Mouse (Mus musculus): ENCODE measurements at regions not wholly inside any gene's neighbourhood (a gene's known extent, or its start where the extent isn't known, plus 50 kb on each side); places are given as distances from the start of the nearest gene placed in this dataset.

DNA sequence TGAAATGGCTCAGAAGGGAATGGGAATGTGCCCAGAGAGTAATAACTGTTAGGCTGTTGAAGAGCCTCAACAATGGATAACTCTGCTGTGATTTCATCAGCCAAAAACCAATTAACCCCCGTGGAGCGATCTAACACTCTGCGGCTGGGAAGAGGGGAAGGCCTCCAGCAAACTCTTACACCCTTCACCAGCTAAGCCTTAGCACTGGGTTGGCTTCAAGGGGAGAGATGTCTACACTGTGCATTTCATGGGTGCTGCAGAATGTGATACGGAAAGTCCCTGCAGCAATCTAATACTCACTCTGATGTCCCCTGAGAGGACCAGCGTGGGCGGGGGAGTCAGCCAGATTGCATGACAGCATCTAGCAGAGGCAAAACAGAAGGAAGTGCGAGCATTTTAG is 460.2 kb downstream of the Fut8 start:
- DNase-seq (ENCODE audit: low spot score) (peak; percentile 42), ATAC-seq (ENCODE audit: low FRiP score) (no peak)
- Histone ChIP-seq H3K4me3 (ENCODE audit: low read depth, low read length) (no peak overlapping the region), H3K9me3 (ENCODE audit: low read length) (no peaks in the 10 kb centered on the region), H3K4me2 (ENCODE audit: low read depth, low read length, poor library complexity, severe bottlenecking) (no peak overlapping the region), H3K9ac (replicated peaks; ENCODE audit: low read length, poor library complexity, severe bottlenecking) (no peak overlapping the region), H3K36me3 (ENCODE audit: insufficient read depth, low read length) (no peaks in the 10 kb centered on the region), H3K4me1 (ENCODE audit: insufficient read depth, low read length) (no peaks in the 10 kb centered on the region), H3K27me3 (ENCODE audit: insufficient read depth, low read length) (no peaks in the 10 kb centered on the region), H3K27ac (ENCODE audit: low read depth, low read length) (no peak overlapping the region)
- WGBS: 66% methylated on average over 7 of the region's 7 CpGs
- TF ChIP-seq CTCF (IDR thresholded peaks at IDR 0.05): no peak

GRCm38 (mm10) chr12:77699896-77700605 is 462.1 kb downstream of the Fut8 start:
- DNase-seq (ENCODE audit: low spot score) (peak; percentile 29), ATAC-seq (ENCODE audit: low FRiP score) (no peak)
- TF ChIP-seq CTCF (IDR thresholded peaks at IDR 0.05): no peak

GRCm38 (mm10) chr12:77715506-77715905 is 477.6 kb downstream of the Fut8 start:
- Histone ChIP-seq H3K9me3 (ENCODE audit: low read length) (no peaks in the 10 kb centered on the region), H3K4me3 (ENCODE audit: low read depth, low read length) (no peak overlapping the region), H3K27ac (ENCODE audit: low read depth, low read length) (no peak overlapping the region), H3K4me2 (ENCODE audit: low read depth, low read length, poor library complexity, severe bottlenecking) (no peak overlapping the region), H3K9ac (replicated peaks; ENCODE audit: low read length, poor library complexity, severe bottlenecking) (no peak overlapping the region), H3K4me1 (ENCODE audit: insufficient read depth, low read length) (no peaks in the 10 kb centered on the region), H3K27me3 (ENCODE audit: insufficient read depth, low read length) (no peaks in the 10 kb centered on the region), H3K36me3 (ENCODE audit: insufficient read depth, low read length) (no peaks in the 10 kb centered on the region)
- 73% methylated on average over 7 of the region's 7 CpGs for WGBS
- no peak for ATAC-seq (ENCODE audit: low FRiP score)
- TF ChIP-seq CTCF (IDR thresholded peaks at IDR 0.05): no peak
- no peak for DNase-seq (ENCODE audit: low spot score)

More at GRCm38 (mm10) chr12:77699896-77700605, 462.1 kb downstream of the Fut8 start:
- Histone ChIP-seq H3K4me2 (ENCODE audit: low read depth, low read length, poor library complexity, severe bottlenecking) (no peak overlapping the region), H3K27me3 (ENCODE audit: insufficient read depth, low read length) (no peaks in the 10 kb centered on the region), H3K9ac (replicated peaks; ENCODE audit: low read length, poor library complexity, severe bottlenecking) (no peak overlapping the region), H3K27ac (ENCODE audit: low read depth, low read length) (no peak overlapping the region), H3K9me3 (ENCODE audit: low read length) (no peaks in the 10 kb centered on the region), H3K4me3 (ENCODE audit: low read depth, low read length) (no peak overlapping the region), H3K36me3 (ENCODE audit: insufficient read depth, low read length) (no peaks in the 10 kb centered on the region), H3K4me1 (ENCODE audit: insufficient read depth, low read length) (no peaks in the 10 kb centered on the region)
- WGBS: 16% methylated on average over 2 of the region's 2 CpGs

GRCm38 (mm10) chr12:77715979-77716378 is 478.1 kb downstream of the Fut8 start:
- ATAC-seq (ENCODE audit: low FRiP score): 0 out of 2 replicates have a peak, but pooled peaks have one; percentile 20
- 11% methylated on average over 2 of the region's 2 CpGs for WGBS
- Histone ChIP-seq H3K4me1 (ENCODE audit: insufficient read depth, low read length) (no peaks in the 10 kb centered on the region), H3K27ac (ENCODE audit: low read depth, low read length) (no peak overlapping the region), H3K27me3 (ENCODE audit: insufficient read depth, low read length) (no peaks in the 10 kb centered on the region), H3K4me2 (ENCODE audit: low read depth, low read length, poor library complexity, severe bottlenecking) (no peak overlapping the region), H3K36me3 (ENCODE audit: insufficient read depth, low read length) (no peaks in the 10 kb centered on the region), H3K4me3 (ENCODE audit: low read depth, low read length) (no peak overlapping the region), H3K9me3 (ENCODE audit: low read length) (no peaks in the 10 kb centered on the region), H3K9ac (replicated peaks; ENCODE audit: low read length, poor library complexity, severe bottlenecking) (no peak overlapping the region)
- DNase-seq (ENCODE audit: low spot score): peak; percentile 55
- no peak for TF ChIP-seq CTCF (IDR thresholded peaks at IDR 0.05)

DNA sequence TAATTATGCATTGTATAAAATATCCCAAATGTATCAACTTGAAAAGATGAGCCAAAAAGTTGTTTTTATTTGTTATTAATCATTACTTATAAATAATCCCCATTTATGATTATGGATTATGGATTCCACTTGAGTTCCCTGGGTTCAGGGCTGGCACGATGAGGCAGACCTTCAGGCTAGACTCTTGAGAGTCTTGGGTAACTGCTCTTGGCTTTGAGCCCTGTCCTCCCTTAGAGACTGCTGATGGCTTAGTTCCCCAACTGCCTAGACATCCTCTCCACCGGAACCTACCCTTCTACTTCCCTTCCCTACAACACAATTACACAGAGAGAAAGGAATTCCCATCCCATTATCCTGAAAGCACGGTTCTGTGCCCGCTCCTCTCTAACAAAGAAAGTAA is 466.3 kb upstream of the Gm6657 start:
- DNase-seq (ENCODE audit: low spot score) (peak; percentile 15), ATAC-seq (ENCODE audit: low FRiP score) (no peak)
- TF ChIP-seq CTCF (IDR thresholded peaks at IDR 0.05): no peak
- Histone ChIP-seq H3K36me3 (ENCODE audit: insufficient read depth, low read length) (no peaks in the 10 kb centered on the region), H3K4me1 (ENCODE audit: insufficient read depth, low read length) (no peaks in the 10 kb centered on the region), H3K9me3 (ENCODE audit: low read length) (no peaks in the 10 kb centered on the region), H3K4me3 (ENCODE audit: low read depth, low read length) (no peak overlapping the region), H3K27me3 (ENCODE audit: insufficient read depth, low read length) (no peaks in the 10 kb centered on the region), H3K9ac (replicated peaks; ENCODE audit: low read length, poor library complexity, severe bottlenecking) (no peak overlapping the region), H3K4me2 (ENCODE audit: low read depth, low read length, poor library complexity, severe bottlenecking) (no peak overlapping the region), H3K27ac (ENCODE audit: low read depth, low read length) (no peak overlapping the region)
- 32% methylated on average over 4 of the region's 4 CpGs for WGBS

GRCm38 (mm10) chr12:77739047-77739760 is 454.8 kb upstream of the Gm6657 start:
- Histone ChIP-seq H3K4me3 (ENCODE audit: low read depth, low read length) (no peak overlapping the region), H3K27me3 (ENCODE audit: insufficient read depth, low read length) (no peaks in the 10 kb centered on the region), H3K4me2 (ENCODE audit: low read depth, low read length, poor library complexity, severe bottlenecking) (no peak overlapping the region), H3K36me3 (ENCODE audit: insufficient read depth, low read length) (no peaks in the 10 kb centered on the region), H3K9ac (replicated peaks; ENCODE audit: low read length, poor library complexity, severe bottlenecking) (no peak overlapping the region), H3K27ac (ENCODE audit: low read depth, low read length) (no peak overlapping the region), H3K9me3 (ENCODE audit: low read length) (no peaks in the 10 kb centered on the region), H3K4me1 (ENCODE audit: insufficient read depth, low read length) (no peaks in the 10 kb centered on the region)
- peak; percentile 25 for TF ChIP-seq CTCF (IDR thresholded peaks at IDR 0.05)
- 69% methylated on average over 6 of the region's 6 CpGs for WGBS
- DNase-seq (ENCODE audit: low spot score) (peak; percentile 80), ATAC-seq (ENCODE audit: low FRiP score) (no peak)
